Mouse (Mus musculus) adrenal gland, adult 2 months (tissue): ENCODE measurements around the gene Cpsf6. TPM values are rescaled to one million over a fixed set of nuclear protein-coding genes. Genes with fewer than 3 reads are reported as not detected.

Experiments
- DNase-seq: peaks from one replicate; pipeline ENCODE4 v3.0.0; 2021
- long read RNA-seq: library from polyadenylated mRNA; stranded (forward); transcript quantifications from one replicate; pipeline ENCODE4 v2.0.0, GENCODE M21; 2021
- polyA plus RNA-seq: library from polyadenylated mRNA; depleted of rRNA; stranded (reverse); fragments of >200 nt; gene quantifications from 2 replicates; pipeline ENCODE4 v1.2.3, GENCODE M21; 2012; rRNA removed
- total RNA-seq, 2 experiments: library from RNA; stranded (reverse); gene quantifications; 2 replicates each; pipeline ENCODE4 v1.2.3; 2021

Cpsf6 gene
- 10 to 100 TPM; 49.8 to 72.7 TPM for total RNA-seq
- polyA plus RNA-seq: 62.5 and 78.5 TPM in 2 replicates
- long read RNA-seq, full-length matches to known transcripts: 15 of 27 reads
- long read RNA-seq, partial matches to known transcripts: 2 of 27 reads
- long read RNA-seq, other reads (novel, unspliced or antisense): 10 of 27 reads

DNA sequence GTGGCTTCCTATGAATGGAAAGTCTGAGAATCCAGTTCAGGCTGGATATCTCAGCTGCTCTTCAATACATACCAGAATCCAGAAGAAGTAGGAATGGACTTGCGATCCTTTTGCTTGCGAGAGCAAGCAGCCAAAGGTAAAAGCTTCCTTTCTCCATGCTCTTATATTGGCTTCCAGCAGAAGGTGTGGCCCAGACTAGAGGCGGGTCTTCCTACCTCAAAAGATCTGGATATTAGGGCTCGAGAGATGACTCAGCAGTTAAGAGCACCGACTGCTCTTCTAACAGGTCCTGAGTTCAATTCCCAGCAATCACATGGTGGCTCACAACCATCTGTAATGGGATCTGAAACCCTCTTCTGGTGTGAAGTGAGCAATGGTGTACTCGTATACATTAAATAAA lies at the start of gene Cpsf6:
Gene Cpsf6 (minus strand): TSS at position 108 of the 400 bp plus-strand sequence.
- DNase-seq: no peak

DNA sequence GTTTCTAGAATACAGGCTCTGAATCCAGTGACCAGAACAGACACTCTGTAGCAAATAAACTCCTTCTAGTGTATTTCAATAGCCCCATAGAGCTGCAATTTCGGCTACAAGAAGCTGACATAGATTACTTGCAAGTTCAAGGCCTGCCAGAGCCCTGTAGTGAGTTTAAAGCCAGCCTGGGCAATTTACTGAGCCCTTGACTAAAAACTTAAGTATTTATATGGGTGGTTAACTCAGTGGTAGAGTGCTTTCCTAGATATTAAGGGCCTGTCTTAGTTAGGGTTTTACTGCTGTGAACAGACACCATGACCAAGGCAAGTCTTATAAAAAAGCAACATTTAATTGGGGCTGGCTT lies 46.8 kb upstream of the Cpsf6 start:
- DNase-seq: no peak

DNA sequence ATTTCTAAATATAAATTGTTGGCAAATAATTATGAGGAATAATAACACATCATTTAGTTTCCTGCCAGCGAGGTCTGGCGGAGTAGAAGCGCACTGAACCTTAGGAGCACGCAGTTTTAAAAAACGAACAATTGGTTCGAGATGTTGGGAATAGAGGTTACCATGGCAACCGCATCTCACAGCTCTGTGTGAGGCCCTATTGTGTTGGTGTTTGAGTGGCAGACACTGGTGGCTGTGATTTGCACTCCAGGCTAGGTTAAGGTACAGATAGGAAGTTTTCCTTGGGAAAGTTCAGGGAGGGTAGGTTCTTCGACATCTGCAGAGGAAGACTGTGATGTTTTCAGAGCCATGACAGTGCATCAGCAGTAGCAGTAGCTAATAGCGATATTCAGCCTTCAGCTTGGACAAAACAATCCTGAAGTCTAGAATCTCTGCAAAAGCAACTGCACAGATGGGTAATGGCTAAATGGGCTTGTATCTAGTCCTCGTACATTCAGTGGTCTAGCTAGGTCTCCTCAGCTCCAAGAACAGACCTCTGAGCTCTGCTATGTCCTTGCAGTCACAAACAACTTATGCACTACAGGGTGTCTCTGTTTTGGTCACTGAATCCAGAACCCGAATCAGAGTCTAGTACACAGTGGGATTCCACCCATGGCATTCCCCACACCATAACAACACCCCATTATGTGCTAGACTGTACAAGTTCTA lies 46.2 kb upstream of the Cpsf6 start:
- DNase-seq: no peak

- DNase-seq: no peak
These were observed 45.2 kb upstream of the Cpsf6 start for GRCm38 (mm10) chr10:117425013-117425412.

GRCm38 (mm10) chr10:117424146-117424905 lies 44.5 kb upstream of the Cpsf6 start:
- DNase-seq: no peak

DNA sequence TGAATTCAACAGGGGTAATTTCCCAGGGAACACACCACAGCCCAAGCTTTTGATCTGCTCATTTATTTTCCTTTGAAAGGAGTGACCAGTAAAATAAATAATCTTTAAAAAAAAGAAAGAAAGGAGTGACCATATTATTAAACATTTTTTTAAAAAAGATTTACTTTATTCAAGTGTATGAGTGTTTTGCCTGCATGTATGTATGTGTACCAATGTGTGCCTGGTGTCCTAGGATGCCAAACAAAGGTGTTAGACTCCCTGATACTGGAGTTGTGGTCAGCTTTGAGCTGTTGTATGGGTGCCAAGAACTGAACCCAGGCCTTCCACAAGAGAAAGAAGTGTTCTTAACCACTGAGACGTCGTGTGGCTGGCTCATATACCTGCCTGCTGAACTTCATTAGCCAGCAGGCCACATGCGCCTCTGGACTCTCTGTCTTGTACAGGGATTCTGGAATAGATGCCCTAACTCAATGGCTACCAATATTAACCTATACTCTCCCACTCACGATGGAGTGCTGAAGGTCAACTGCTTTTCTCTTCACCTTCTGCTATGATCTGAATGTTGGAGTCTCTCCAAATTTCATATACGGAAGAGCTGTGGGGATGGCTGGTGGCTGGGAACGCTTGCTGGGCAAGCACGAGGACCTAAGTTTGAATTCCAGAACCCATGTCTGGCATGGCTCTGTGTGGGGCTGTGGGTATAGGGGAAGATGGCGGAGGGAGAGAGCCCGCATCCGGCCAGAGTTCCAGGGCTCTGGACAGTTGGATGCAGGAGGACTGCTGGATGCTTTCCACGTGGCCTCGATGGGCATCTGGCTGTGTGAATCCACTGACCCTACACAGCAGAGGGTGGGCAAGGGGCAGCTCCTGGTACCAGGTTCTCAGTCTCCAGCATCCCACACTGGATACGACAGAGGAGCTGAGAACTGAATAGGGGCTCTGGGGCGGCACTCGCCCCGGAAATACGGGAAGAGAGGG lies 43.5 kb upstream of the Cpsf6 start:
- DNase-seq: no peak

DNA sequence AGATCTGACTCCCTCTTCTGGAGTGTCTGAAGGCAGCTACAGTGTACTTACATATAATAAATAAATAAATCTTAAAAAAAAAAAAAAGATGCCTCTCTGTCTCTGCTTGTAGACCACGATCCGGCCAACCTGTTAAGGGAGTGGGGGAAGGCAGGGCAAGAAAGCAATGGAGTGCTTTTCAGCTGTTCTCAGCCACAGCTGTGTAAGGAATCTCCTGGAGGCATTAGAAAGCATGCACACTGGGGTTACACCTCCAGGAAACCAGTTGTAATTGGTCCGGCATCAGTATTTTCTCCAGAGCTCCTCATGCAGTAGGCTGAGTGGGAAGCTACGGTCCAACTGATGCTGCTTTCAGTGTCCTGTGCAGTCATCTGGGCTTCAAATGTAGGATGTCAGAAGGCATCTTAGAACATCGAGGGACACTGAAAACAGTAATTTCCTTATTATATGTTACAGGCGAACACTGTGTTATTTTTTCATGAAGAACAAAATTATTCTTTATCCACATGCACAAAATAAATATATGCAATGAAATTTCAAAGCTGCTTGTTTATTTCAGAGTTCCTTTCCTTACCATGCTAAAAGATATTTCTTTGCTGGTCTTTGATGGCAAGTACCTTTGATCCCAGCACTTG lies 42.5 kb upstream of the Cpsf6 start:
- DNase-seq: no peak

GRCm38 (mm10) chr10:117421283-117422107 lies 41.7 kb upstream of the Cpsf6 start:
- no peak for DNase-seq

DNA sequence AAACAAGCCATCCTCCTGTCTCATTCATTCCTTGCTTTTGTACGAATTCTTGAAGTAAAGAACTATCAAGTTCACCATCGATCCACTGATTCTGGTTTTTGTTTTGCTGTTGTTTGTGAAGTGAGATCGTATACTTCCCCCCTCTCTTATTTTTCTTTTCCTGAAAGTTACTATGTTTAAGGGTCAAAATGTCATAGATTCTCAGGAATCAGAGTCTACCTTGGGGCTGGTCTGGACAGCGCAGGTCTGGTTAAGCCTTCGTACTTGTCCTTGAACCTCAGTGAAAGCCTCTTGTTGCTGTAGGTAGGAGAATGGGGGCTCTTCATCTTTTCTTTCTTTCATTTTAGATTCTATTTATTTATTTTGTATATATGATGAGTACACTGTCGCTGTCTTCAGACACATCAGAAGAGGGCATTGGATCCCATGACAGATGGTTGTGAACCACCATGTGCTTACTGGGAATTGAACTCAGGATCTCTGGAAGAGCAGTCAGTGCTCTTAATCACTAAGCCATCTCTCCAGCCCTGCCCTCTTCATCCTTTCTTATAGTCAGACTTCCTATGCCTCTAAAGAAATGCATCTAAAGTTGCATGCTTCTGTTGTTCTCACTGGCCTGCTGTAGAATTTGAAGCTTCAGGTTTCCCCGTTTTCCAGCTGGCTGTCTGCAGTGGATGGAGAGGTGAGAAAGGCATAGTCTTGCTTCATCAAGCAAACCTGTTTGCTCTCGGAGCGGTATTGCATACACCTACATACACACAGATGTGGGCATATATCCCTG lies 40.9 kb upstream of the Cpsf6 start:
- DNase-seq: no peak

- DNase-seq: no peak
These were observed 39.9 kb upstream of the Cpsf6 start for GRCm38 (mm10) chr10:117419577-117420290.

- no peak for DNase-seq
These were observed 38.9 kb upstream of the Cpsf6 start for GRCm38 (mm10) chr10:117418668-117419237.

GRCm38 (mm10) chr10:117417772-117418667 lies 38.2 kb upstream of the Cpsf6 start:
- no peak for DNase-seq

DNA sequence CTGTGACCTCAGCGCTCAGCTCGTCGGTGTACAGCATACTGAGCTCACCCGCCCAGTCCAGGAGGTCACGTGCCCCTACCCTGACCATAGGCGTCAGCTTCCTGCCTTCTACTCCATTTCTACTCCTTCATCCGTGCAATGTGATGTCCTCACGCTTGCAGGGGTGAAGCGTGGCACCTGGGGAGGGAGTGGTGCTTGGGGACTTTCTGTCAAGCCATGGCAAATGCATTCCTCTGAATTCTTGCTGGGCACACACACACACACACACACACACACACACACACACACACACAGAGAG lies 37.6 kb upstream of the Cpsf6 start:
- DNase-seq: no peak

DNA sequence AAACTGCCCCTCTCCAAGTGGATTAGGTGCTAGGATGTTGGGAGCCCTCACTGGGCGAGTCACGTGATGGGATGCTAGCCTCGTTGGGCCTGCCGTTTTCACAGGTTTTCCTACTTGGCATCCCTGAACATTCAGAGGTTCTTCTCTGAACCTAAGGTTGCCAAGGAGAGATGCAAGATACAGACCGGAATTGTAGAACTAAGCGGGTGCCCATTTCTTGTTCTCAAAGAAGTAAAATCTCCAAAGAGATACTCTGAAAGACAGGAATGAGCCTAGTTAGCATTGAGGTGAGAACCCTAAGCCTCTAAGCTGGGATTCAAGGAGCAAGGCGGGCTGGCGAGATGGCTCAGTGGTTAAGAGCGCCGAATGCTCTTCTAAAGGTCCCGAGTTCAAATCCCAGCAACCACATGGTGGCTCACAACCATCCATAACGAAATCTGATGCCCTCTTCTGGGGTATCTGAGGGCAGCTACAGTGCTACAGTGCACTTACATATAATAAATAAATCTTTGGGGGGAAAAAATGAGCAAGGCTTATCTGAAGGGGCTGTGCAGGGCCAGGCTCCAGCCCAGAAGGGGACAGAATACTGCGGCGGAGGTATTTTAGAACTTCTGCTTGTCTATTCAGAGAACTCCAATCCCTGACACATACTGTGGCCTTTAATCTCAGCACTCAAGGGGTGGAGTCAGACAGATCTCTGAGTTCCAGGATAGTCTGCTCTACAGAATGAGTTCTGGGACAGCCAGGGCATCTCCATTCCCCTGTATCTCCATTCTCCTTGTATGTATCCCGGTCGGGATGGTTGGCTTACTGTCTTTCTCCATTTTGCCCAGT lies 37.0 kb upstream of the Cpsf6 start:
- DNase-seq: no peak

- no peak for DNase-seq
These were observed 36.3 kb upstream of the Cpsf6 start for GRCm38 (mm10) chr10:117416095-117416494.

GRCm38 (mm10) chr10:117415364-117416057 lies 35.7 kb upstream of the Cpsf6 start:
- DNase-seq: no peak
